Mouse (Mus musculus): ENCODE results near the gene Vcp. TPM values are rescaled to one million over a fixed set of nuclear protein-coding genes. Genes with fewer than 3 reads are reported as not detected.

The Vcp gene
- polyA plus RNA-seq, 1 experiment from 2014 or later = 571 TPM

- no peak overlapping the region for H3K4me2 ChIP-seq
- H3K4me1 ChIP-seq = peaks cover 7% of the 10 kb centered on the region; the same call in 1 of the 2 replicates
- H3K27ac ChIP-seq = no peak overlapping the region
- no peak for ATAC-seq (replicated peaks; ENCODE audit: low FRiP score)
- H3K9me3 ChIP-seq (replicated peaks) = no peaks in the 10 kb centered on the region
- 66% methylated on average over 8 of the region's 8 CpGs for WGBS
- H3K36me3 ChIP-seq = no peaks in the 10 kb centered on the region
- no peak overlapping the region for H3K4me3 ChIP-seq (replicated peaks)
- H3K9ac ChIP-seq = no peak overlapping the region
- peaks cover 33% of the 10 kb centered on the region for H3K27me3 ChIP-seq
These were observed 67.9 kb downstream of the Vcp start for GRCm38 (mm10) chr4:42932229-42932969.

Other genes with a start within 250 kb of the Vcp start
- gene Ccl19, start 243.9 kb downstream of the Vcp start, polyA plus RNA-seq (2015; fragmentation: Nextera tagmentation; extraction: Ambion mirVana) = not detected in 2 replicates
- 54.9 and 67.0 TPM in 2 replicates for gene Ccl21a, start 226.5 kb downstream of the Vcp start, polyA plus RNA-seq (2015; fragmentation: Nextera tagmentation; extraction: Ambion mirVana)
- not detected in 2 replicates for gene Fam205a1, start 146.6 kb downstream of the Vcp start, polyA plus RNA-seq (2015; fragmentation: Nextera tagmentation; extraction: Ambion mirVana)
- gene Gm12394, start 143.7 kb downstream of the Vcp start, polyA plus RNA-seq (2015; fragmentation: Nextera tagmentation; extraction: Ambion mirVana) = 0.09 and 0.13 TPM in 2 replicates
- gene Fam205c, start 126.3 kb downstream of the Vcp start, polyA plus RNA-seq (2015; fragmentation: Nextera tagmentation; extraction: Ambion mirVana) = 0.18 TPM in 1 of 2 replicates, not detected in the other
- gene Phf24, start 83.8 kb downstream of the Vcp start, polyA plus RNA-seq (2015; fragmentation: Nextera tagmentation; extraction: Ambion mirVana) = 0.26 and 0.93 TPM in 2 replicates
- gene Dnajb5, start 50.7 kb downstream of the Vcp start, polyA plus RNA-seq (2015; fragmentation: Nextera tagmentation; extraction: Ambion mirVana) = 6.9 and 10.0 TPM in 2 replicates
- gene 1700022I11Rik, start 30.9 kb downstream of the Vcp start, polyA plus RNA-seq (2015; fragmentation: Nextera tagmentation; extraction: Ambion mirVana) = 0.48 and 0.75 TPM in 2 replicates
- gene Fancg, start 10.0 kb upstream of the Vcp start, polyA plus RNA-seq (2015; fragmentation: Nextera tagmentation; extraction: Ambion mirVana) = 15.2 and 17.2 TPM in 2 replicates
- 23.5 and 27.6 TPM in 2 replicates for gene Pigo, start 25.3 kb upstream of the Vcp start, polyA plus RNA-seq (2015; fragmentation: Nextera tagmentation; extraction: Ambion mirVana)
- gene Stoml2, start 31.2 kb upstream of the Vcp start, polyA plus RNA-seq (2015; fragmentation: Nextera tagmentation; extraction: Ambion mirVana) = 346 and 352 TPM in 2 replicates
- 10.8 and 11.8 TPM in 2 replicates for gene Fam214b, start 45.7 kb upstream of the Vcp start, polyA plus RNA-seq (2015; fragmentation: Nextera tagmentation; extraction: Ambion mirVana)
- 7.2 and 8.3 TPM in 2 replicates for gene Unc13b, start 58.4 kb upstream of the Vcp start, polyA plus RNA-seq (2015; fragmentation: Nextera tagmentation; extraction: Ambion mirVana)

All from kidney, embryonic 15.5 days (tissue).